Mouse (Mus musculus): ENCODE data around the gene Elp6.

- no peak for TF ChIP-seq EP300 (IDR thresholded peaks at IDR 0.05; ENCODE audit: insufficient read depth, low read depth, low read length)
- TF ChIP-seq POLR2A (IDR thresholded peaks at IDR 0.05; ENCODE audit: insufficient read depth, low read length): no peak
- TF ChIP-seq CTCF (IDR thresholded peaks at IDR 0.05; ENCODE audit: low read depth, low read length): no peak
Measured at GRCm38 (mm10) chr9:110293254-110293718, 11.7 kb upstream of the Elp6 start.
